Mouse (Mus musculus) cerebellum, adult 11-12 months (tissue): Measurements from ENCODE around the gene Mapk13.
"Not testable (repeated sequence)": the region's sequence is repeated elsewhere in the genome, so short reads cannot be mapped to it uniquely, and the experiment has no call there.

ENCODE experiments used
- DNase-seq: peaks from one replicate; pipeline ENCODE4 v3.0.0; 2022

Gene Mapk13

GRCm38 (mm10) chr17:28769121-28769874 lies at the start of gene Mapk13:
Gene Mapk13 (plus strand): TSS chr17:28769297.
- DNase-seq = no peak

- no peak for DNase-seq
These were observed 43.3 kb upstream of the Mapk13 start, which contains the start of gene AC170998.1 for GRCm38 (mm10) chr17:28725783-28726182. Gene AC170998.1 (plus strand): TSS chr17:28726083.

- DNase-seq = not testable (repeated sequence)
These were observed 41.6 kb upstream of the Mapk13 start for GRCm38 (mm10) chr17:28727511-28727910.

- DNase-seq = no peak
These were observed 33.6 kb upstream of the Mapk13 start for GRCm38 (mm10) chr17:28735317-28736105.

GRCm38 (mm10) chr17:28736486-28736885 lies 32.6 kb upstream of the Mapk13 start:
- DNase-seq = no peak

- no peak for DNase-seq
These were observed 31.1 kb upstream of the Mapk13 start for GRCm38 (mm10) chr17:28737973-28738372.

- DNase-seq = no peak
These were observed 29.9 kb upstream of the Mapk13 start for GRCm38 (mm10) chr17:28739244-28739643.

- peak; percentile 52 for DNase-seq
These were observed 25.8 kb upstream of the Mapk13 start for GRCm38 (mm10) chr17:28743145-28743866.

GRCm38 (mm10) chr17:28743916-28744315 lies 25.2 kb upstream of the Mapk13 start:
- DNase-seq = no peak

- no peak for DNase-seq
These were observed 23.3 kb upstream of the Mapk13 start for GRCm38 (mm10) chr17:28745773-28746172.

GRCm38 (mm10) chr17:28748001-28748400 lies 21.1 kb upstream of the Mapk13 start:
- no peak for DNase-seq

- DNase-seq = no peak
These were observed 18.5 kb upstream of the Mapk13 start for GRCm38 (mm10) chr17:28750580-28750979.

GRCm38 (mm10) chr17:28756447-28756846 lies 12.7 kb upstream of the Mapk13 start:
- no peak for DNase-seq

GRCm38 (mm10) chr17:28757470-28757869 lies 11.6 kb upstream of the Mapk13 start:
- no peak for DNase-seq

GRCm38 (mm10) chr17:28760736-28761312 lies 8.3 kb upstream of the Mapk13 start:
- no peak for DNase-seq

GRCm38 (mm10) chr17:28761871-28762270 lies 7.2 kb upstream of the Mapk13 start:
- peak; percentile 64 for DNase-seq

- no peak for DNase-seq
These were observed 2.9 kb upstream of the Mapk13 start for GRCm38 (mm10) chr17:28766203-28766602.

GRCm38 (mm10) chr17:28766781-28767515 lies 2.1 kb upstream of the Mapk13 start:
- no peak for DNase-seq

- peak; percentile 43 for DNase-seq
These were observed 851 bp downstream of the Mapk13 start for GRCm38 (mm10) chr17:28769875-28770421.

GRCm38 (mm10) chr17:28771289-28771688 lies 2.2 kb downstream of the Mapk13 start:
- no peak for DNase-seq

- DNase-seq = not testable (repeated sequence)
These were observed 5.2 kb downstream of the Mapk13 start for GRCm38 (mm10) chr17:28774303-28774702.

GRCm38 (mm10) chr17:28775161-28775560 lies 6.1 kb downstream of the Mapk13 start:
- no peak for DNase-seq
